Mouse (Mus musculus) thymus, adult 2 months (tissue): ENCODE measurements around the gene Opcml. TPM values are rescaled to one million over a fixed set of nuclear protein-coding genes. Genes with fewer than 3 reads are reported as not detected.

ENCODE experiments used
- DNase-seq: peaks from one replicate; pipeline ENCODE4 v3.0.0; 2021
- H3K27ac ChIP-seq: fragments of 200-500 bp; 2 replicates; pipeline ENCODE4 v1.5.1; 2012; ENCODE audit warnings: low read length, control low read depth; ENCODE audit not compliant: control insufficient read depth, insufficient read depth
- H3K27me3 ChIP-seq: fragments of 200-500 bp; 2 replicates; pipeline ENCODE4 v1.6.1; 2012; ENCODE audit warnings: mild to moderate bottlenecking, low read length, moderate library complexity, mixed read lengths; ENCODE audit not compliant: control insufficient read depth, insufficient read depth
- H3K36me3 ChIP-seq: fragments of 200-500 bp; 2 replicates; pipeline ENCODE4 v1.6.1; 2012; ENCODE audit warnings: mild to moderate bottlenecking, low read length, moderate library complexity; ENCODE audit not compliant: control insufficient read depth, insufficient read depth
- H3K4me1 ChIP-seq: fragments of 200-500 bp; replicated peaks from 2 replicates; pipeline ENCODE4 v1.6.1; 2012; ENCODE audit warnings: low read length; ENCODE audit not compliant: control insufficient read depth, insufficient read depth
- H3K4me3 ChIP-seq: fragments of 200-500 bp; 2 replicates; pipeline ENCODE4 v1.5.1; 2012; ENCODE audit warnings: mild to moderate bottlenecking, low read length, control low read depth, moderate library complexity; ENCODE audit not compliant: control insufficient read depth, insufficient read depth
- CTCF ChIP-seq: fragments of 200-500 bp; IDR thresholded peaks from 2 replicates; pipeline ENCODE4 v1.5.1; 2012; ENCODE audit warnings: mild to moderate bottlenecking, control low read depth, low read length, moderate library complexity, borderline replicate concordance; ENCODE audit not compliant: control insufficient read depth, poor library complexity, insufficient read depth; ENCODE audit errors: extremely low read depth
- POLR2A ChIP-seq: fragments of 200-500 bp; IDR thresholded peaks from 2 replicates; pipeline ENCODE4 v1.6.1; 2012; ENCODE audit warnings: mild to moderate bottlenecking, low read length, control low read depth, moderate library complexity; ENCODE audit not compliant: control insufficient read depth, poor library complexity, insufficient read depth; ENCODE audit errors: extremely low read depth
- WGBS: fragments of 180-500 bp; shearing (Covaris S2); methylation state at CpG from one replicate; pipeline ENCODE4 v1.1.7; 2018; 5-methylcytosine and 5-hydroxymethylcytosine counted together
- polyA plus RNA-seq: library from polyadenylated mRNA; depleted of rRNA; stranded (reverse); fragments of >200 nt; gene quantifications from 2 replicates; pipeline ENCODE4 v1.2.3, GENCODE M21; 2012

The Opcml gene
- polyA plus RNA-seq, 1 experiment, result 0.82 TPM

GRCm38 (mm10) chr9:28822060-28822459, 1031.5 kb downstream of the Opcml start:
- DNase-seq, result no peak
- WGBS, result 92% methylated on average over 3 of the region's 3 CpGs
- Histone ChIP-seq H3K4me1 (no peaks in the 10 kb centered on the region), H3K27me3 (no peaks in the 10 kb centered on the region), H3K27ac (no peak overlapping the region), H3K36me3 (no peaks in the 10 kb centered on the region), H3K4me3 (no peak overlapping the region)
- TF ChIP-seq POLR2A (no peak), CTCF (no peak)

GRCm38 (mm10) chr9:28822466-28822865, 1031.9 kb downstream of the Opcml start:
- DNase-seq, result no peak
- Histone ChIP-seq H3K36me3 (no peaks in the 10 kb centered on the region), H3K27me3 (no peaks in the 10 kb centered on the region), H3K4me1 (no peaks in the 10 kb centered on the region), H3K4me3 (no peak overlapping the region), H3K27ac (no peak overlapping the region)
- TF ChIP-seq POLR2A (no peak), CTCF (no peak)
- 86% methylated on average over 5 of the region's 5 CpGs for WGBS

GRCm38 (mm10) chr9:28825821-28826220, 1035.2 kb downstream of the Opcml start:
- TF ChIP-seq CTCF (no peak), POLR2A (no peak)
- H3K4me3 ChIP-seq, result no peak overlapping the region
- no peak overlapping the region for H3K27ac ChIP-seq
- H3K4me1 ChIP-seq, result no peaks in the 10 kb centered on the region
- no peak for DNase-seq
- 88% methylated on average over 2 of the region's 2 CpGs for WGBS
- no peaks in the 10 kb centered on the region for H3K27me3 ChIP-seq
- H3K36me3 ChIP-seq, result no peaks in the 10 kb centered on the region

GRCm38 (mm10) chr9:28845961-28846570, 1055.5 kb downstream of the Opcml start:
- DNase-seq, result no peak
- Histone ChIP-seq H3K36me3 (no peaks in the 10 kb centered on the region), H3K27ac (no peak overlapping the region), H3K27me3 (no peaks in the 10 kb centered on the region), H3K4me3 (no peak overlapping the region), H3K4me1 (no peaks in the 10 kb centered on the region)
- TF ChIP-seq CTCF, result no peak
- TF ChIP-seq POLR2A, result no peak
- WGBS, result 52% methylated on average over 2 of the region's 2 CpGs

- Histone ChIP-seq H3K4me1 (no peaks in the 10 kb centered on the region), H3K4me3 (no peak overlapping the region), H3K36me3 (no peaks in the 10 kb centered on the region), H3K27ac (no peak overlapping the region), H3K27me3 (no peaks in the 10 kb centered on the region)
- TF ChIP-seq CTCF (no peak), POLR2A (no peak)
- no peak for DNase-seq
- WGBS, result 83% methylated on average over 7 of the region's 7 CpGs
Observed at GRCm38 (mm10) chr9:28855826-28856225, 1065.3 kb downstream of the Opcml start.

- WGBS, result 89% methylated on average over 4 of the region's 4 CpGs
- DNase-seq, result no peak
- Histone ChIP-seq H3K27me3 (no peaks in the 10 kb centered on the region), H3K4me3 (no peak overlapping the region), H3K27ac (no peak overlapping the region), H3K36me3 (no peaks in the 10 kb centered on the region), H3K4me1 (no peaks in the 10 kb centered on the region)
- TF ChIP-seq POLR2A, result no peak
- no peak for TF ChIP-seq CTCF
Observed at GRCm38 (mm10) chr9:28861983-28862382, 1071.4 kb downstream of the Opcml start.

- H3K27ac ChIP-seq, result no peak overlapping the region
- no peaks in the 10 kb centered on the region for H3K36me3 ChIP-seq
- WGBS, result 82% methylated on average over 3 of the region's 3 CpGs
- no peak for DNase-seq
- no peak for TF ChIP-seq CTCF
- no peak for TF ChIP-seq POLR2A
- H3K4me3 ChIP-seq, result no peak overlapping the region
- no peaks in the 10 kb centered on the region for H3K4me1 ChIP-seq
- no peaks in the 10 kb centered on the region for H3K27me3 ChIP-seq
Observed at GRCm38 (mm10) chr9:28867256-28867655, 1076.7 kb downstream of the Opcml start.
